Mouse (Mus musculus) heart, embryonic 10.5 days (tissue): ENCODE measurements at regions not wholly inside any gene's neighbourhood (a gene's known extent, or its start where the extent isn't known, plus 50 kb on each side); places are given as distances from the start of the nearest gene placed in this dataset.

Experiments used
- DNase-seq: peaks from one replicate; pipeline ENCODE4 v3.0.0-alpha.2; 2017; ENCODE audit warnings: low spot score
- H3K27ac ChIP-seq: fragments of 300-500 bp; sonication (generic); 2 replicates; pipeline ENCODE4 v1.5.1; 2016; ENCODE audit warnings: mild to moderate bottlenecking
- H3K27me3 ChIP-seq: fragments of 300-500 bp; sonication (generic); 2 replicates; pipeline ENCODE4 v1.6.1; 2016; ENCODE audit warnings: mild to moderate bottlenecking; ENCODE audit not compliant: poor library complexity, insufficient read depth, severe bottlenecking
- H3K36me3 ChIP-seq: fragments of 300-500 bp; sonication (generic); 2 replicates; pipeline ENCODE4 v1.6.1; 2016; ENCODE audit warnings: mild to moderate bottlenecking, moderate library complexity
- H3K4me1 ChIP-seq: fragments of 300-500 bp; sonication (generic); 2 replicates; pipeline ENCODE4 v1.6.1; 2016; ENCODE audit warnings: mild to moderate bottlenecking
- H3K4me3 ChIP-seq: fragments of 300-500 bp; sonication (generic); 2 replicates; pipeline ENCODE4 v1.5.1; 2016; ENCODE audit warnings: mild to moderate bottlenecking, moderate library complexity
- H3K9me3 ChIP-seq: fragments of 300-500 bp; sonication (generic); 2 replicates; pipeline ENCODE4 v1.6.1; 2016; ENCODE audit warnings: mild to moderate bottlenecking, moderate library complexity
- WGBS: fragments of 180-500 bp; shearing (Covaris S2); methylation state at CpG from one replicate; pipeline ENCODE4 v1.1.7; 2016; 5-methylcytosine and 5-hydroxymethylcytosine counted together

DNA sequence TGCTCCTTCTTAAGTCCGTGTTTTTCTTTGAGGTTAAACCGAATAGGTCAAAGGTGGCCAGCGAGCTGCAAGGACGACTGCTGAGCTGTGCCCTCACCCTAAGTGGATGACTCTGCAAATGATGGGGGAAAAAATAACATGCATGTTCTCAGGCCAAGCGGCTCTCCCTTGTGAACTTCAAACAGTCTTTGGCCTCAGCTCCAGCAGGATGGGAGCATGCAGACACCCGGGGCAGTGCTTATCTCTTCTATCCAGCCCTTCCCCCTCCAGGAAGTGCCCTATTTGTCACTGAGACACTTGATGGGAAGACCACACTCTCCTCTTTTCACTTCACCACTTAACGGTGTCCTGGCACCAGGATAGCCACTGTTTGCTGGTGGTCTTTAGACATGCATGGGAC is 157.3 kb upstream of the Serp2 start:
- Histone ChIP-seq H3K27me3 (no peaks in the 10 kb centered on the region), H3K27ac (peak overlapping the region; percentile 32), H3K9me3 (no peaks in the 10 kb centered on the region), H3K4me1 (peaks cover 40% of the 10 kb centered on the region), H3K4me3 (no peak overlapping the region), H3K36me3 (no peaks in the 10 kb centered on the region)
- 21% methylated on average over 7 of the region's 7 CpGs for WGBS
- DNase-seq, result no peak

GRCm38 (mm10) chr14:76708728-76709127 is 152.0 kb upstream of the Serp2 start:
- Histone ChIP-seq H3K27me3 (no peaks in the 10 kb centered on the region), H3K36me3 (no peaks in the 10 kb centered on the region), H3K9me3 (no peaks in the 10 kb centered on the region), H3K4me1 (peaks cover 28% of the 10 kb centered on the region), H3K4me3 (no peak overlapping the region), H3K27ac (peak overlapping the region; percentile 11; the same call in 1 of the 2 replicates)
- DNase-seq, result no peak
- 79% methylated on average over 11 of the region's 11 CpGs for WGBS

- WGBS, result 71% methylated on average over 7 of the region's 7 CpGs
- H3K27ac ChIP-seq, result peak overlapping the region; percentile 78; the same call in 1 of the 2 replicates
- H3K27me3 ChIP-seq, result no peaks in the 10 kb centered on the region
- H3K4me3 ChIP-seq, result no peak overlapping the region
- no peaks in the 10 kb centered on the region for H3K36me3 ChIP-seq
- no peaks in the 10 kb centered on the region for H3K9me3 ChIP-seq
- H3K4me1 ChIP-seq, result peaks cover 41% of the 10 kb centered on the region
- DNase-seq, result no peak
Observed at GRCm38 (mm10) chr14:76703373-76703764, 146.7 kb upstream of the Serp2 start.

- no peak for DNase-seq
- Histone ChIP-seq H3K4me1 (peaks cover 47% of the 10 kb centered on the region), H3K36me3 (no peaks in the 10 kb centered on the region), H3K27ac (peak overlapping the region; percentile 78), H3K4me3 (no peak overlapping the region), H3K9me3 (no peaks in the 10 kb centered on the region), H3K27me3 (no peaks in the 10 kb centered on the region)
- WGBS, result 40% methylated on average over 8 of the region's 8 CpGs
Observed at GRCm38 (mm10) chr14:76702709-76703372, 146.2 kb upstream of the Serp2 start.

- Histone ChIP-seq H3K27me3 (no peaks in the 10 kb centered on the region), H3K4me3 (no peak overlapping the region), H3K27ac (peak overlapping the region; percentile 78), H3K36me3 (no peaks in the 10 kb centered on the region), H3K9me3 (no peaks in the 10 kb centered on the region), H3K4me1 (peaks cover 47% of the 10 kb centered on the region)
- 62% methylated on average over 14 of the region's 14 CpGs for WGBS
- DNase-seq, result no peak
Observed at GRCm38 (mm10) chr14:76701911-76702708, 145.4 kb upstream of the Serp2 start.

DNA sequence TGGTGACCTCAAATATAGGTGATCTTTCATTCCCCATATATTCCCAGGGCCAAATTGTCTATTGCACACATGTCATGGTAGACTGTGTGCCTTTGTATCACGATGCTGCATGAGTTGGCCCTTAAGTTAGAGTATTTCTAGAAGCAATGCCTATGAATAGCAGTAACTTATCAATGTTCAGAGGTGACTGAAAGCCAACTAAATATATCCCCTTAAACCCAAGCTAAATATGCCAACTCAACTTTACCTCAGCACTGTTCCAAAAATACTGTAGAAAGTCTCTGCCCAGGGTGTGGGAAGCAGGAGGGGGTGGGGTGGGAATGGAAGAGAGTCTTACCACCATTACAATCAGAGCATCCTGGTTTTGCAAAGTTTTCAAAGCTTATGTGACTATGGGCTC is 144.6 kb upstream of the Serp2 start:
- Histone ChIP-seq H3K9me3 (no peaks in the 10 kb centered on the region), H3K4me3 (no peak overlapping the region), H3K27me3 (no peaks in the 10 kb centered on the region), H3K36me3 (no peaks in the 10 kb centered on the region), H3K4me1 (peaks cover 55% of the 10 kb centered on the region), H3K27ac (peak overlapping the region; percentile 78)
- no peak for DNase-seq
- 38% methylated on average over 1 of the region's 1 CpGs for WGBS

- no peaks in the 10 kb centered on the region for H3K36me3 ChIP-seq
- peaks cover 60% of the 10 kb centered on the region for H3K4me1 ChIP-seq
- no peaks in the 10 kb centered on the region for H3K9me3 ChIP-seq
- DNase-seq, result no peak
- no peak overlapping the region for H3K4me3 ChIP-seq
- peak overlapping the region; percentile 78; the same call in 1 of the 2 replicates for H3K27ac ChIP-seq
- WGBS, result 64% methylated on average over 3 of the region's 3 CpGs
- no peaks in the 10 kb centered on the region for H3K27me3 ChIP-seq
Observed at GRCm38 (mm10) chr14:76700796-76701195, 144.1 kb upstream of the Serp2 start.

DNA sequence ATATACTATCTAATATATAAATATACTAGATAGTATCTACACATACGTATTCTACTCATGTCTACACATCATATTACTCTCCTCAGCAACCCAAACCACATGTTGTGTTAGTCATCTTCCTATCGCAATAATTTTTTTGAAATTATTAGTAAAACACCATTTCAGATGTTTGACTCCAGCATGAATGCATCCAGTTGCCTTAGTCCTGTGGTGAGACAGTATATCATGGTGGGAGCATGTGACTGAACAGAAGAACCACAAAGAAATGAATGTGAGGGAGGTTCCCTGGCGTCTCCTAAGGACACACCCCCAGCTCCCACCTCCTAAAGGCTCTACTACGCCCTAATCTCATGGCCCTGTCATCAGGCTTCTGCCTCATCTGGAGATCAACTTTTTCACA is 143.5 kb upstream of the Serp2 start:
- Histone ChIP-seq H3K9me3 (no peaks in the 10 kb centered on the region), H3K27me3 (no peaks in the 10 kb centered on the region), H3K27ac (peak overlapping the region; percentile 78; the same call in 1 of the 2 replicates), H3K36me3 (no peaks in the 10 kb centered on the region), H3K4me3 (no peak overlapping the region), H3K4me1 (peaks cover 66% of the 10 kb centered on the region)
- WGBS, result 64% methylated on average over 4 of the region's 4 CpGs
- DNase-seq, result no peak

- no peaks in the 10 kb centered on the region for H3K36me3 ChIP-seq
- no peak for DNase-seq
- 53% methylated on average over 4 of the region's 4 CpGs for WGBS
- no peaks in the 10 kb centered on the region for H3K27me3 ChIP-seq
- H3K4me1 ChIP-seq, result peaks cover 80% of the 10 kb centered on the region
- no peaks in the 10 kb centered on the region for H3K9me3 ChIP-seq
- H3K27ac ChIP-seq, result peak overlapping the region; percentile 79; the same call in 1 of the 2 replicates
- no peak overlapping the region for H3K4me3 ChIP-seq
Observed at GRCm38 (mm10) chr14:76698718-76699402, 142.2 kb upstream of the Serp2 start.

DNA sequence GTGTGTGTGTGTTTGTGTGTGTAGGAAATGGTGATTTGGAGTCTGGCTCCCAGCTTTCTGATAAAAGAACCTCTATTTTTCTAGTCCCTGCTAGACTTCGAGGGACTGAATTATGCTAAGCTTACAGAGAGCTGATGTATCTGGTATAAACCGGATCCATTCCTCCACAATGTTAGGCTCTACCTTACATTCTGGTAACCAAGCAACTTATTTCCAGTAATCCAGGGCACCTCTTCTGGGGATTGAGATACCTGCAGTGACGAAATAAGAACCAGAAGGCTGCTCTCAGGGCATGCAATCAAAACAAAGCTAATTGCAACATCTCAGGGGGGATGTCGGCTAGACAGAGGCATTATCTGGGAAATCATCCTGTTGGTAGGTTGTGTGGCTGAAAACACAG is 140.0 kb upstream of the Serp2 start:
- H3K27ac ChIP-seq, result 0 out of 2 replicates have a peak overlapping the region, but pooled peaks have one; percentile 65

DNA sequence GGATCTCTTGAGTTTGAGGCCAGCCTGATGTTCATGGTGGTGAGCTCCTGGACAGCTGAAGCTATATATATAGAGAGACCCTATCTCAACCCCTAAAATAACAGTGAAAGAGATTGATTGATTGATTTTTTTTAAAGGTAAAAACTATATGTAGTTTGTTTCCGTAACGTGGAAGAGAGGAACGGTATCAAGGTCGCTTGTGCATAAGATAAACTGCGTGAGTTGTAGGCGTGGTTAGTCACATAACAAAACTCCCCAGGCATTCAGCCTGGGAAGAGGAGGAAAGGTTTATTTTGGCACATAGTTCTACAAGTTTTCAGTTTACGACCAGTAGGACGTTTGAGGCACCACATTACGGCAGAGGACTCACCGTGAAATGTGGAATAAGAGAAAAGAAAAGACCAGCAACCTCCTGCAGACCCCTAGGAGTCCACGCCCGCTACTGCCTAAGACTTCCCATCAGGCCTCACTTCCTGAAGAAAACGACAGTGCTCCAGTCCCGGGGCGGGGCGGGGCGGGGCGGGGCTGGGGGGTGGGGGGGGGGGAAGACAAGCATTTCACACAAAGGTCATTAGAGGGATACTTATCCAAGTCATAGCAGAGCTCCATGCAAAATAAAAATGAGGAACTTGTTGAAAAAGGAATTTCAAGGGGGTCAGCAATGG is 139.1 kb upstream of the Serp2 start:
- Histone ChIP-seq H3K4me3 (no peak overlapping the region), H3K36me3 (no peaks in the 10 kb centered on the region), H3K27ac (peak overlapping the region; percentile 12), H3K4me1 (peaks cover 52% of the 10 kb centered on the region), H3K9me3 (no peaks in the 10 kb centered on the region), H3K27me3 (no peaks in the 10 kb centered on the region)
- 43% methylated on average over 18 of the region's 18 CpGs for WGBS
- DNase-seq, result no peak

More for the DNA sequence above, 140.0 kb upstream of the Serp2 start:
- H3K4me3 ChIP-seq, result no peak overlapping the region
- H3K27me3 ChIP-seq, result no peaks in the 10 kb centered on the region
- 62% methylated on average over 4 of the region's 4 CpGs for WGBS
- H3K4me1 ChIP-seq, result peaks cover 61% of the 10 kb centered on the region
- no peak for DNase-seq
- H3K36me3 ChIP-seq, result no peaks in the 10 kb centered on the region
- H3K9me3 ChIP-seq, result no peaks in the 10 kb centered on the region

GRCm38 (mm10) chr14:76694894-76695293 is 138.2 kb upstream of the Serp2 start:
- no peak for DNase-seq
- no peak overlapping the region for H3K4me3 ChIP-seq
- peak overlapping the region; percentile 70; the same call in 1 of the 2 replicates for H3K27ac ChIP-seq
- H3K4me1 ChIP-seq, result peaks cover 50% of the 10 kb centered on the region
- H3K9me3 ChIP-seq, result no peaks in the 10 kb centered on the region
- 85% methylated on average over 8 of the region's 8 CpGs for WGBS
- H3K27me3 ChIP-seq, result no peaks in the 10 kb centered on the region
- H3K36me3 ChIP-seq, result no peaks in the 10 kb centered on the region
